Mouse (Mus musculus) liver, embryonic 12.5 days (tissue): Measurements from ENCODE around the gene Stard3. TPM values are rescaled to one million over a fixed set of nuclear protein-coding genes. Genes with fewer than 3 reads are reported as not detected.

Source experiments
- ATAC-seq: fragments of 200-750 bp; cut with Nextera tagmentation; 2 replicates; pipeline ENCODE4 v1.8.0; 2017; ENCODE audit warnings: moderate number of reproducible peaks, mild to moderate bottlenecking, moderate library complexity
- H3K27ac ChIP-seq: fragments of 300-500 bp; sonication (generic); 2 replicates; pipeline ENCODE4 v1.5.1; 2016; ENCODE audit warnings: mild to moderate bottlenecking
- H3K27me3 ChIP-seq: fragments of 300-500 bp; sonication (generic); replicated peaks from 2 replicates; pipeline ENCODE4 v1.6.1; 2016; ENCODE audit warnings: mild to moderate bottlenecking, moderate library complexity
- H3K36me3 ChIP-seq: fragments of 300-500 bp; sonication (generic); 2 replicates; pipeline ENCODE4 v1.6.1; 2016; ENCODE audit warnings: mild to moderate bottlenecking, moderate library complexity
- H3K4me1 ChIP-seq: fragments of 300-500 bp; sonication (generic); 2 replicates; pipeline ENCODE4 v1.6.1; 2016
- H3K4me2 ChIP-seq: fragments of 300-500 bp; sonication (generic); 2 replicates; pipeline ENCODE4 v1.6.1; 2016; ENCODE audit warnings: mild to moderate bottlenecking, moderate library complexity
- H3K4me3 ChIP-seq: fragments of 300-500 bp; sonication (generic); 2 replicates; pipeline ENCODE4 v1.5.1; 2016; ENCODE audit warnings: mild to moderate bottlenecking, moderate library complexity
- H3K9ac ChIP-seq: fragments of 300-500 bp; sonication (generic); 2 replicates; pipeline ENCODE4 v1.6.1; 2016; ENCODE audit warnings: mild to moderate bottlenecking, moderate library complexity
- H3K9me3 ChIP-seq: fragments of 300-500 bp; sonication (generic); replicated peaks from 2 replicates; pipeline ENCODE4 v1.6.1; 2016; ENCODE audit warnings: mild to moderate bottlenecking, moderate library complexity
- WGBS: fragments of 180-500 bp; shearing (Covaris S2); methylation state at CpG from one replicate; pipeline ENCODE4 v1.1.7; 2016; ENCODE audit not compliant: insufficient replicate concordance; 5-methylcytosine and 5-hydroxymethylcytosine counted together
- polyA plus RNA-seq: library from polyadenylated mRNA; unstranded; fragments of >200 nt; fragmentation: Nextera tagmentation; extraction: Ambion mirVana; gene quantifications from 2 replicates; pipeline ENCODE4 v1.2.1, GENCODE M21; 2016

The Stard3 gene
- polyA plus RNA-seq, 1 experiment from 2014 or later: 18.9 TPM

- no peak overlapping the region for H3K4me2 ChIP-seq
- H3K27ac ChIP-seq: no peak overlapping the region
- no peak for ATAC-seq
- WGBS: 24% methylated on average over 2 of the region's 4 CpGs
- peaks cover 90% of the 10 kb centered on the region for H3K27me3 ChIP-seq
- H3K4me3 ChIP-seq: no peak overlapping the region
- H3K9me3 ChIP-seq: no peaks in the 10 kb centered on the region
- H3K4me1 ChIP-seq: peaks cover 19% of the 10 kb centered on the region
- no peak overlapping the region for H3K9ac ChIP-seq
- no peaks in the 10 kb centered on the region for H3K36me3 ChIP-seq
Measured at GRCm38 (mm10) chr11:98340597-98340996, 17.6 kb upstream of the Stard3 start.

- Histone ChIP-seq H3K9me3 (no peaks in the 10 kb centered on the region), H3K36me3 (no peaks in the 10 kb centered on the region), H3K4me2 (no peak overlapping the region), H3K4me1 (peaks cover 19% of the 10 kb centered on the region), H3K27ac (no peak overlapping the region), H3K27me3 (peaks cover 90% of the 10 kb centered on the region), H3K9ac (no peak overlapping the region), H3K4me3 (no peak overlapping the region)
- 53% methylated on average over 4 of the region's 4 CpGs for WGBS
- no peak for ATAC-seq
Measured at GRCm38 (mm10) chr11:98341174-98341573, 17.0 kb upstream of the Stard3 start.

- 4% methylated on average over 28 of the region's 29 CpGs for WGBS
- H3K9me3 ChIP-seq: no peaks in the 10 kb centered on the region
- no peak overlapping the region for H3K27ac ChIP-seq
- H3K4me1 ChIP-seq: peaks cover 19% of the 10 kb centered on the region
- ATAC-seq: no peak
- H3K4me3 ChIP-seq: no peak overlapping the region
- H3K4me2 ChIP-seq: peak overlapping the region; percentile 47
- H3K9ac ChIP-seq: no peak overlapping the region
- H3K36me3 ChIP-seq: no peaks in the 10 kb centered on the region
- peaks cover 90% of the 10 kb centered on the region for H3K27me3 ChIP-seq
Measured at GRCm38 (mm10) chr11:98342000-98342945, 15.9 kb upstream of the Stard3 start.

GRCm38 (mm10) chr11:98345253-98345652 lies 12.9 kb upstream of the Stard3 start:
- Histone ChIP-seq H3K9me3 (no peaks in the 10 kb centered on the region), H3K9ac (no peak overlapping the region), H3K4me2 (peak overlapping the region; percentile 30; the same call in 1 of the 2 replicates), H3K36me3 (no peaks in the 10 kb centered on the region), H3K27ac (no peak overlapping the region), H3K4me3 (no peak overlapping the region), H3K4me1 (peaks cover 20% of the 10 kb centered on the region; the same call in 1 of the 2 replicates), H3K27me3 (peaks cover 90% of the 10 kb centered on the region)
- WGBS: 2% methylated on average over 14 of the region's 14 CpGs
- no peak for ATAC-seq

GRCm38 (mm10) chr11:98346168-98346567 lies 12.0 kb upstream of the Stard3 start:
- WGBS: 13% methylated on average over 9 of the region's 9 CpGs
- no peak overlapping the region for H3K4me3 ChIP-seq
- ATAC-seq: no peak

GRCm38 (mm10) chr11:98347385-98348082 lies 10.6 kb upstream of the Stard3 start:
- WGBS: 11% methylated on average over 10 of the region's 12 CpGs
- no peak for ATAC-seq
- H3K36me3 ChIP-seq: no peaks in the 10 kb centered on the region
- H3K9me3 ChIP-seq: no peaks in the 10 kb centered on the region
- no peak overlapping the region for H3K9ac ChIP-seq
- H3K4me1 ChIP-seq: peaks cover 15% of the 10 kb centered on the region; the same call in 1 of the 2 replicates
- no peak overlapping the region for H3K4me3 ChIP-seq
- no peak overlapping the region for H3K27ac ChIP-seq
- peaks cover 90% of the 10 kb centered on the region for H3K27me3 ChIP-seq
- no peak overlapping the region for H3K4me2 ChIP-seq

More at GRCm38 (mm10) chr11:98346168-98346567, 12.0 kb upstream of the Stard3 start:
- peaks cover 90% of the 10 kb centered on the region for H3K27me3 ChIP-seq
- H3K4me1 ChIP-seq: peaks cover 20% of the 10 kb centered on the region; the same call in 1 of the 2 replicates
- no peak overlapping the region for H3K4me2 ChIP-seq
- H3K9me3 ChIP-seq: no peaks in the 10 kb centered on the region
- H3K27ac ChIP-seq: no peak overlapping the region
- H3K9ac ChIP-seq: no peak overlapping the region
- no peaks in the 10 kb centered on the region for H3K36me3 ChIP-seq

- Histone ChIP-seq H3K4me3 (peak within 1 kb of the TSS; percentile 36), H3K9me3 (no peaks in the 10 kb centered on the region), H3K36me3 (no peaks in the 10 kb centered on the region), H3K9ac (no peak within 1 kb of the TSS), H3K27me3 (peaks cover 97% of the 10 kb centered on the region), H3K27ac (no peak within 1 kb of the TSS), H3K4me1 (peaks cover 12% of the 10 kb centered on the region; the same call in 1 of the 2 replicates), H3K4me2 (peak within 1 kb of the TSS; percentile 63)
- no peak for ATAC-seq
- WGBS: 1% methylated on average over 55 of the region's 55 CpGs
Measured at GRCm38 (mm10) chr11:98348083-98348961, 9.8 kb upstream of the Stard3 start, which contains the start of gene Ppp1r1b. Gene Ppp1r1b (plus strand): TSS chr11:98348404.

- Histone ChIP-seq H3K9ac (no peak overlapping the region), H3K9me3 (no peaks in the 10 kb centered on the region), H3K4me2 (no peak overlapping the region), H3K27ac (no peak overlapping the region), H3K4me1 (peaks cover 12% of the 10 kb centered on the region; the same call in 1 of the 2 replicates), H3K4me3 (peak overlapping the region; percentile 36; the same call in 1 of the 2 replicates), H3K36me3 (no peaks in the 10 kb centered on the region), H3K27me3 (peaks cover 98% of the 10 kb centered on the region)
- no peak for ATAC-seq
- WGBS: 6% methylated on average over 9 of the region's 9 CpGs
Measured at GRCm38 (mm10) chr11:98349308-98349707, 8.9 kb upstream of the Stard3 start.

- H3K27me3 ChIP-seq: peaks cover 80% of the 10 kb centered on the region
- H3K36me3 ChIP-seq: no peaks in the 10 kb centered on the region
- H3K27ac ChIP-seq: no peak overlapping the region
- no peak overlapping the region for H3K4me3 ChIP-seq
- WGBS: 63% methylated on average over 18 of the region's 18 CpGs
- ATAC-seq: no peak
- H3K4me2 ChIP-seq: no peak overlapping the region
- no peak overlapping the region for H3K9ac ChIP-seq
- no peaks in the 10 kb centered on the region for H3K9me3 ChIP-seq
- H3K4me1 ChIP-seq: peaks cover 29% of the 10 kb centered on the region
Measured at GRCm38 (mm10) chr11:98352272-98352990, 5.7 kb upstream of the Stard3 start.

- Histone ChIP-seq H3K9ac (no peak overlapping the region), H3K9me3 (no peaks in the 10 kb centered on the region), H3K4me1 (peaks cover 25% of the 10 kb centered on the region), H3K27me3 (peaks cover 67% of the 10 kb centered on the region), H3K36me3 (no peaks in the 10 kb centered on the region), H3K4me2 (no peak overlapping the region), H3K27ac (no peak overlapping the region), H3K4me3 (no peak overlapping the region)
- 41% methylated on average over 8 of the region's 8 CpGs for WGBS
- ATAC-seq: no peak
Measured at GRCm38 (mm10) chr11:98353651-98354211, 4.4 kb upstream of the Stard3 start.
